Mouse (Mus musculus) myocyte (in vitro differentiated cells): ENCODE data around the gene Gpr4. TPM values are rescaled to one million over a fixed set of nuclear protein-coding genes. Genes with fewer than 3 reads are reported as not detected.

ENCODE experiments used
- H3K27me3 ChIP-seq: one replicate; pipeline ENCODE4 v1.6.1; 2011; ENCODE audit not compliant: control insufficient read depth, insufficient read depth, insufficient read length
- H3K36me3 ChIP-seq: one replicate; pipeline ENCODE4 v1.6.1; 2011; ENCODE audit not compliant: control insufficient read depth, insufficient read depth
- H3K4me2 ChIP-seq: one replicate; pipeline ENCODE4 v1.6.1; 2011; ENCODE audit warnings: low read depth, control low read depth
- H3K4me3 ChIP-seq: one replicate; pipeline ENCODE4 v1.5.1; 2011; ENCODE audit warnings: mild to moderate bottlenecking, control low read depth, moderate library complexity
- H3K79me2 ChIP-seq: one replicate; pipeline ENCODE4 v1.6.1; 2011; ENCODE audit not compliant: control insufficient read depth, insufficient read depth
- H3ac ChIP-seq: one replicate; pipeline ENCODE4 v1.6.1; 2011; ENCODE audit not compliant: control insufficient read depth, insufficient read length
- CEBPB ChIP-seq: IDR thresholded peaks from 2 replicates; pipeline ENCODE4 v1.6.1; 2011; ENCODE audit warnings: mild to moderate bottlenecking, moderate library complexity; ENCODE audit not compliant: poor library complexity, insufficient read depth, severe bottlenecking
- E2F4 ChIP-seq: IDR thresholded peaks from one replicate; pipeline ENCODE4 v1.6.1; 2011; ENCODE audit warnings: mild to moderate bottlenecking, control low read depth, moderate library complexity; ENCODE audit not compliant: insufficient read depth
- MAX ChIP-seq: IDR thresholded peaks from one replicate; pipeline ENCODE4 v1.6.1; 2011; ENCODE audit warnings: low read depth, mild to moderate bottlenecking, control low read depth
- MYOD1 ChIP-seq, 3 experiments: IDR thresholded peaks; one replicate each; pipeline ENCODE4 v1.6.1; 2011; ENCODE audit warnings: control low read depth in 2 of 3, low read depth in 2 of 3, mild to moderate bottlenecking in 2 of 3, moderate library complexity in 1 of 3; ENCODE audit not compliant: insufficient read length in 2 of 3, control insufficient read depth in 1 of 3
- MYOG ChIP-seq, 3 experiments: IDR thresholded peaks; one replicate each; pipeline ENCODE4 v1.6.1; 2011; ENCODE audit warnings: control low read depth in 2 of 3, low read depth in 2 of 3, mild to moderate bottlenecking in 2 of 3; ENCODE audit not compliant: insufficient read length in 2 of 3, control insufficient read depth in 1 of 3, insufficient read depth in 1 of 3
- POLR2A ChIP-seq: IDR thresholded peaks from one replicate; pipeline ENCODE4 v1.6.1; 2011; ENCODE audit warnings: low read depth, mild to moderate bottlenecking, control low read depth, moderate library complexity; ENCODE audit not compliant: insufficient read length
- POLR2AphosphoS2 ChIP-seq: IDR thresholded peaks from one replicate; pipeline ENCODE4 v1.6.1; 2011; ENCODE audit warnings: low read depth, control low read depth; ENCODE audit not compliant: insufficient read length
- REST ChIP-seq: IDR thresholded peaks from one replicate; pipeline ENCODE4 v1.6.1; 2011; ENCODE audit warnings: mild to moderate bottlenecking, control low read depth, moderate library complexity; ENCODE audit not compliant: insufficient read depth, insufficient read length
- SRF ChIP-seq: IDR thresholded peaks from one replicate; pipeline ENCODE4 v1.6.1; 2011; ENCODE audit warnings: low read depth; ENCODE audit not compliant: control insufficient read depth, insufficient read length
- TCF12 ChIP-seq: IDR thresholded peaks from one replicate; pipeline ENCODE4 v1.6.1; 2011; ENCODE audit warnings: mild to moderate bottlenecking, control low read depth; ENCODE audit not compliant: poor library complexity, insufficient read depth, severe bottlenecking
- TCF3 ChIP-seq: IDR thresholded peaks from one replicate; pipeline ENCODE4 v1.6.1; 2011; ENCODE audit warnings: low read depth, control low read depth; ENCODE audit not compliant: insufficient read length
- USF1 ChIP-seq: IDR thresholded peaks from one replicate; pipeline ENCODE4 v1.6.1; 2011; ENCODE audit warnings: low read depth, mild to moderate bottlenecking, control low read depth, moderate library complexity
- polyA plus RNA-seq: library from polyadenylated mRNA; unstranded; fragments of >200 nt; fragmentation: generic; extraction: Trizol; gene quantifications from one replicate; pipeline ENCODE4 v1.2.1, GENCODE M21; 2012; ENCODE audit warnings: missing spikeins

Gpr4 gene
- polyA plus RNA-seq, 1 experiment, result 0.10 TPM

DNA sequence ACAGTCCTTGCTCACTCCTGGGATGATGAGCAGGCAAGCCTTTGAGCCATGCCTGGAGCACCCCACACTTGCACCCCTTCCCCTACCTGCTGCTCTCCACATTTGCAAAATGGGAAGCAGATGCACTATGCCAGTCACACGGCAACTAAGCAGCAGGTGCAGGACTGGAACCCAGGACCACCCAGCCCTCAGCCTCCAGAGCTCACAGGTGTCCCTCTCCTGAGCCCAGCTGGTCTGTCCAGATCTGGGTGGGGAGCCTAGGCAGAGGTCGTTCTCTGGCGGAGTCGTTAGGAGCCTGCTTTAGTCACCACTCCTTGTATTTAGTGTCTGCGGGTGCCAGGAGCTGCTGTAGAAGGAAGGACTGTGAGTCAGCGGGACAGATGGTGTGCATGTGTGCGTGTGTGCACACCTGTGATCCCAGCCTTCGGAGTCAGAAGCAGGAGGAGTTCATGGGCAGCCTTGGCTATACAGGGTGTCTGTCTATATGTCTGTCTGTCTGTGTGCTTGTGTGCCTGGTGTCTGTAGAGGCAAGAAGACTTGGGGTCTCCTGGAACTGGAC lies 28.6 kb downstream of the Gpr4 start:
- Histone ChIP-seq H3ac (no peak overlapping the region), H3K79me2 (peaks cover 26% of the 10 kb centered on the region), H3K27me3 (no peaks in the 10 kb centered on the region), H3K4me3 (no peak overlapping the region), H3K36me3 (no peaks in the 10 kb centered on the region), H3K4me2 (no peak overlapping the region)
- TF ChIP-seq MYOG (IDR thresholded peaks at IDR 0.05; ENCODE audit: control insufficient read depth in 1 of 3, insufficient read depth in 1 of 3, insufficient read length in 2 of 3, low read depth in 2 of 3), result peak in 1 of 3 experiments; percentile 63
- peak in 2 of 3 experiments; percentile 0 to 38 for TF ChIP-seq MYOD1 (IDR thresholded peaks at IDR 0.05; ENCODE audit: control insufficient read depth in 1 of 3, insufficient read length in 2 of 3, low read depth in 2 of 3)
- no peak for TF ChIP-seq REST
- no peak for TF ChIP-seq CEBPB
- peak; percentile 7 for TF ChIP-seq TCF3

DNA sequence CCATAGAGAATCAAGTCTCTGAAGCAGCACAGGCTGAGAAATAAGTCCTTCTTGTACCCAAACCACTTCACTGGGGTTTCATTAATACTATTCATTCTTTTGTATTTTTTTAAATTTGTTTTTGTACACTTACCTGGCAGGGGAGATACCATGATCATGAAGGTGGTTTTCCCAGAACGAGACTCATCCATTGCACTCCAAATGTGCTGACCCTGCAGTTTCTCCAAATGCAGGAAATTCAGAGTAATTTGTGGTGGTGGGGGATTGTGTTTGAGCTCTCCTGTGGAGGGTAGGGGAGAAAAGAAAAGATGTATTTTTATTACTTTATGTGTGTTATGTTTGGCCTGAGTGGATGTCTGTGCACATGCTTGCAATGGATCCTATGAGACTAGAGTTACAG lies 29.7 kb downstream of the Gpr4 start:
- no peak for TF ChIP-seq USF1
- no peak for TF ChIP-seq REST
- H3K4me2 ChIP-seq, result no peak overlapping the region
- no peak overlapping the region for H3K4me3 ChIP-seq
- peaks cover 19% of the 10 kb centered on the region for H3K79me2 ChIP-seq
- no peaks in the 10 kb centered on the region for H3K27me3 ChIP-seq
- H3K36me3 ChIP-seq, result no peaks in the 10 kb centered on the region
- H3ac ChIP-seq, result no peak overlapping the region

DNA sequence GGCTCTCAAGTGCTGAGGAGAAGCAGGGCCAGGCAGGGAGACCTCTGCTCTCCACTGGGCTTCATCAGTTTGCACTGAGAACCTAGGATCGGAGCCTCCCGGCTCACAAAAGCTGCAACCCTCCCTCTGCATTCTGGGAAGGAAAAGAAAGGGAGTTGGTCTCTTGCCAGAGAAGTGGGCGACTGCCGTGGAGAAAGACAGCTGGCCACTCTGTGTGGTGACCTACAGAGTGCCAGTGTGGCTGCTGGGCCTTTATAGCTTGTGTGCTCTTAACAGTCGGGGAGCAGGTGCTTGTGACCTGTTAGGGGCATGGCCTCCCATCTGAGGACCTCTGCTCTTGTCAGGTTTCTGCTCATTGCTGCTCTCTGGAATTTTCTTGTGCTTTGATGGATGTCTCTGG lies 31.5 kb downstream of the Gpr4 start:
- no peak for TF ChIP-seq POLR2AphosphoS2
- TF ChIP-seq CEBPB, result no peak
- no peak for TF ChIP-seq SRF
- TF ChIP-seq TCF12, result peak; percentile 28
- TF ChIP-seq E2F4, result no peak
- TF ChIP-seq TCF3, result no peak
- no peak for TF ChIP-seq MAX
- TF ChIP-seq MYOG (IDR thresholded peaks at IDR 0.05; ENCODE audit: control insufficient read depth in 1 of 3, insufficient read depth in 1 of 3, insufficient read length in 2 of 3, low read depth in 2 of 3), result peak; percentile 16 to 87 (median 53)
- TF ChIP-seq REST, result no peak
- TF ChIP-seq POLR2A, result no peak
- TF ChIP-seq MYOD1 (IDR thresholded peaks at IDR 0.05; ENCODE audit: control insufficient read depth in 1 of 3, insufficient read length in 2 of 3, low read depth in 2 of 3), result peak; percentile 42 to 84 (median 65)
- no peak for TF ChIP-seq USF1

DNA sequence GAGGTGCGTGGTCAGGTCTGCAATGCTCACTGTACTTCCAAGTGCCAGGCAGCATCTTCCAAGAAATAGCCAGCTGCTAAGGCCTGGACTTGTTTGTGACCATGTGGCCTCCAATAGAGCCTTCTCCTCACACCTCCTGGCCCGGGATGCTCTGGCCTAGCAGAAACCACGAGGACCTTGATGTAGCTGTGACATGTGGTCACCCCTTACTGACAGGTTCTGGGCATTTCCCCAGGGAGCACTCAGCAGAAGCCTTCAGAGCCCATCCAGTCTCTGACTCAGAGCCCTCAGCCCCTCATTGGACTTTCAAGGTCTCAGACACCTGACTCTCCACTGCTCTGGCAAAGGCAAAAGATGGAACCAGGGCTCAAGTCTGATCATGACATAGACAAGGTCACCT lies 32.7 kb downstream of the Gpr4 start:
- Histone ChIP-seq H3K36me3 (no peaks in the 10 kb centered on the region), H3K4me2 (no peak overlapping the region), H3K79me2 (peaks cover 19% of the 10 kb centered on the region), H3K27me3 (no peaks in the 10 kb centered on the region), H3ac (no peak overlapping the region), H3K4me3 (no peak overlapping the region)
- peak; percentile 5 for TF ChIP-seq POLR2AphosphoS2
- TF ChIP-seq REST, result no peak
- TF ChIP-seq E2F4, result no peak
- TF ChIP-seq MYOD1 (IDR thresholded peaks at IDR 0.05; ENCODE audit: control insufficient read depth in 1 of 3, insufficient read length in 2 of 3, low read depth in 2 of 3), result peak in 1 of 3 experiments; percentile 84
- TF ChIP-seq TCF3, result no peak
- no peak for TF ChIP-seq TCF12
- TF ChIP-seq MYOG (IDR thresholded peaks at IDR 0.05; ENCODE audit: control insufficient read depth in 1 of 3, insufficient read depth in 1 of 3, insufficient read length in 2 of 3, low read depth in 2 of 3), result peak; percentile 2 to 49 (median 8)
- TF ChIP-seq SRF, result no peak

More for the DNA sequence above, 31.5 kb downstream of the Gpr4 start:
- Histone ChIP-seq H3ac (no peak overlapping the region), H3K79me2 (peaks cover 19% of the 10 kb centered on the region), H3K4me2 (no peak overlapping the region), H3K27me3 (no peaks in the 10 kb centered on the region), H3K4me3 (no peak overlapping the region), H3K36me3 (no peaks in the 10 kb centered on the region)

DNA sequence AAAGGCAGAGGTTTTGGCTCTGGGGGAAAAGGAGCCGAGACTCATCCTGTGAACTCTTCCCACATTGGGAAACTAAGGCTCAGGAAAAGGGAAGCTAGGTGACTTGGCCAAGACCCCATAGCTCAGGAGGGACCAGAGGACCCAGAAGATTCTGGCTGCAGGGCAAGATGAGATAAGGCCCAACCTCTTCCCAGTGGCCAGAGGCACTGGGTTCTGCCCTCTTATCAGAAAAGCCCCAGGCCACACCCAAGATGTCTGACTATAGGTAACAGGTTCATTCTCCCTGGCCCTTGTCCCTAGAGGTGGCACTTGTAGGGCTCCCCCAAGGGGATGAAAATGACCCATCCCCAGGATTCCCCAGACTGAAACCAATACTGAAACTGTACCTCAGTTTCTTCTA lies 34.5 kb downstream of the Gpr4 start:
- H3K79me2 ChIP-seq, result peaks cover 15% of the 10 kb centered on the region
- no peak overlapping the region for H3K4me2 ChIP-seq

More for the DNA sequence above, 34.5 kb downstream of the Gpr4 start:
- Histone ChIP-seq H3ac (no peak overlapping the region), H3K4me3 (no peak overlapping the region), H3K36me3 (no peaks in the 10 kb centered on the region), H3K27me3 (no peaks in the 10 kb centered on the region)
- TF ChIP-seq CEBPB (no peak), E2F4 (no peak), MAX (no peak), TCF12 (no peak), MYOD1 (IDR thresholded peaks at IDR 0.05; ENCODE audit: control insufficient read depth in 1 of 3, insufficient read length in 2 of 3, low read depth in 2 of 3) (no peak), USF1 (no peak), POLR2A (no peak), REST (no peak), TCF3 (no peak), SRF (no peak), POLR2AphosphoS2 (no peak), MYOG (IDR thresholded peaks at IDR 0.05; ENCODE audit: control insufficient read depth in 1 of 3, insufficient read depth in 1 of 3, insufficient read length in 2 of 3, low read depth in 2 of 3) (no peak)
